Mouse (Mus musculus) Patski (cell line): ENCODE measurements around the gene Sh3d21. TPM values are rescaled to one million over a fixed set of nuclear protein-coding genes. Genes with fewer than 3 reads are reported as not detected.
"Not testable (repeated sequence)": the region's sequence is repeated elsewhere in the genome, so short reads cannot be mapped to it uniquely, and the experiment has no call there.

Experiments
- ATAC-seq: fragments of 100-300 bp; one replicate; pipeline ENCODE4 v1.8.0; 2021
- CTCF ChIA-PET: fragments of 350-600 bp; sonication (Branson Sonifier 250); formaldehyde crosslinking; loops from one replicate; lab custom pipeline; 2022; ENCODE audit warnings: inconsistent platforms; lab: Charles Lee
- POLR2A ChIA-PET: fragments of 350-600 bp; sonication (Branson Sonifier 250); formaldehyde crosslinking; loops from one replicate; lab custom pipeline; 2022; ENCODE audit warnings: antibody characterized with exemption, inconsistent platforms; lab: Charles Lee
- DNase-seq: peaks from one replicate; pipeline ENCODE4 v3.0.0-alpha.2; 2011; ENCODE audit warnings: low read depth, low spot score
- H3K27me3 ChIP-seq: fragments of 371-371 bp; one replicate; pipeline ENCODE4 v1.5.1; 2021
- CTCF ChIP-seq: fragments of 100-300 bp; IDR thresholded peaks from one replicate; pipeline ENCODE4 v1.5.1; 2021
- in situ Hi-C: fragments of 300-500 bp; cut with MboI; formaldehyde crosslinking; loops from 3 replicates; pipeline ENCODE4 v1.11.1; 2018; ENCODE audit warnings: low pct_unique_long_range_greater_than_20kb, mixed read lengths
- polyA plus RNA-seq: library from polyadenylated mRNA; unstranded; gene quantifications from one replicate; pipeline ENCODE4 v1.2.3, GENCODE M21; 2021

Gene Sh3d21
- polyA plus RNA-seq, 1 experiment from 2014 or later: 0.54 TPM

- CTCF ChIA-PET: interaction anchor here (2.9 kb wide), 1 partner anchor 19 kb away, joined by 10 read pairs; no protein-coding TSS in a partner anchor
- H3K27me3 ChIP-seq: no peaks in the 10 kb centered on the region
- POLR2A ChIA-PET: no interaction called here
- in situ Hi-C loops: no loop called here
- ATAC-seq (no peak), DNase-seq (no peak)
- no peak for TF ChIP-seq CTCF
These were observed 36.7 kb upstream of the Sh3d21 start for GRCm38 (mm10) chr4:126200036-126200435.

DNA sequence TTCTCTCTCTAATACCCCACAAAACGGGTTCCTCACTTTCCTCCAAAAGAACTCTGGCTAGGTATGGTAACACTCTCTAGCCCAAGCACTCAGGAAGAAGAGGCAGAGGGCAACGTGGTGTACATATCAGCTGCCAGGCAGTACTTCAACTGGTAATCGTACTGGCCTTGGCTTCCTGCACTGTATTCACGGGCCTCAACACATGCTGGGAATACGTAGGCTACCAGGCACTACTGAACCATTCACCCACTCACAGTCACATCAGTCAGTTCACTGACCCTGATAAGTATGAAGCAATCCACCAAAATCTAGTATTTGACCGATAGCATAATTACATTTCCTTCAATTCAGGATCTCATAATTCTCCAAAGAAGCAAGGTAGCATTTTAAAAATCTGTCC is 36.3 kb upstream of the Sh3d21 start:
- no peak for DNase-seq
- H3K27me3 ChIP-seq: no peaks in the 10 kb centered on the region
- no peak for TF ChIP-seq CTCF
- ChIA-PET POLR2A (no interaction called here), CTCF (interaction anchor here (2.9 kb wide), 1 partner anchor 18 kb away, joined by 10 read pairs; no protein-coding TSS in a partner anchor)
- ATAC-seq: no peak
- in situ Hi-C loops: no loop called here

DNA sequence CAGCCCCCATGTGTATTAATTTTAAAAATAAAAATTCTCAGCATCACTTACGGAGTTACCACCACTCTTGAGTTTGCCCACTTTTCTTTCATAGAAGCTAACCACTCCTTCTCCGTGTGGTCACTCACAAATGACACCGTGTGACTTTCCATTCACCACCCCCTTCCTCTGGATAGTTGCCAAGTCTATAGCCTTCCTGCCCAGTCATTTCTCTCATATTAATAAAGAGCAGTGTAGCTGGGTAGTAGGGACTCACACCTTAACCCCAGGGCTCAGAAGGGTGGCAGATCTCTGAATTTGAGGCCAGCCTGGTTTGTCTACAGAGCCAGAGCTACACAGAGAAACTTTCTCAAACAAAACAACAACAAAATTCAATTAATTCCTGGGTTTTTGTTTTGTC is 34.2 kb upstream of the Sh3d21 start:
- H3K27me3 ChIP-seq: no peaks in the 10 kb centered on the region
- in situ Hi-C loops: no loop called here
- POLR2A ChIA-PET: interaction anchor here (1.0 kb wide), 1 partner anchor 15 kb away, joined by 3 read pairs; no protein-coding TSS in a partner anchor

GRCm38 (mm10) chr4:126194916-126195315 is 31.6 kb upstream of the Sh3d21 start:
- in situ Hi-C loops: no loop called here
- no peaks in the 10 kb centered on the region for H3K27me3 ChIP-seq
- ChIA-PET CTCF (no interaction called here), POLR2A (interaction anchor here (0.8 kb wide), 1 partner anchor 21 kb away, joined by 3 read pairs; no protein-coding TSS in a partner anchor)
- no peak for TF ChIP-seq CTCF
- ATAC-seq (no peak), DNase-seq (no peak)

More for the DNA sequence above, 34.2 kb upstream of the Sh3d21 start:
- no peak for ATAC-seq
- CTCF ChIA-PET: interaction anchor here (1.2 kb wide), 1 partner anchor 8 kb away, joined by 4 read pairs; no protein-coding TSS in a partner anchor
- TF ChIP-seq CTCF: no peak
- DNase-seq: no peak

DNA sequence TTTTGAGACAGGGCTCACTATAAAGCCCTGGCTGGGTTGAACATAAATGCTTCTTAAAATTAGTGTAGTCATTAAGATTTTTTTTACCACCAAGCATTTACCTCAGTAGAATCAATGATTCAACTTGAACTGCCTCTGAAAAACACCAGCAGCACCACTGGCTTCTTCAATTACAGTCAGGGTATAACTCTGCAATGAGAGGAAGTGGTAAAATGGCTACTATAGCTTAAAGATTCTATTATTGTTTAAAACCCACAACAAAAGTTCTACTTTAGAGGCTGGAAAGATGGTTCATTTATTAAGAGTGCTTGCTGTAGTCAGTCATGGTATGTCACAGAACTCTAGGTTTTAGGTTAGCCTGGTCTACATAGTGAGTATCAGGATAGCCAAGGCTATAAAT is 30.9 kb upstream of the Sh3d21 start:
- POLR2A ChIA-PET: no interaction called here
- no peak for TF ChIP-seq CTCF
- CTCF ChIA-PET: no interaction called here
- DNase-seq (no peak), ATAC-seq (no peak)
- H3K27me3 ChIP-seq: no peaks in the 10 kb centered on the region
- in situ Hi-C loops: no loop called here

- in situ Hi-C loops: no loop called here
- DNase-seq: no peak
- ChIA-PET POLR2A (no interaction called here), CTCF (no interaction called here)
- no peak for TF ChIP-seq CTCF
- no peaks in the 10 kb centered on the region for H3K27me3 ChIP-seq
- ATAC-seq: no peak
These were observed 27.3 kb upstream of the Sh3d21 start for GRCm38 (mm10) chr4:126190636-126191035.

DNA sequence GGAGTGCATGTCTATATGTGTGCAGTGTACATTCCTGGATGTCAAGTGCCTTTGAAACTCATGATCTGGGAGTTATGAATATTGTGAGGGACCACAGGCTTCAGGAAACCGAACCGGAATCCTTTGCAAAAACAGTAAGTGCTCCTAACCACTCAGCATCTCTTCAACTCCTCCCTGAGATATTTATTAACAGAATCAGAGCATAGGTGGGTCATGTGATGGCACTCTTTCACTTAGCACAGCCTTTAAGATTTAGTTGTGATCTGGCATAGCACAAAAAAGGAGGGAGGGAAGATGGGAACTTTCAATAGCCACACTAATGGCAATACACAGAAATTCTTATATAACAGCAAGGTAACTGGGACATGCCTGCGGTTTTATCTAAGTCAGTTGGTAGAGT is 23.8 kb upstream of the Sh3d21 start:
- in situ Hi-C loops: no loop called here

DNA sequence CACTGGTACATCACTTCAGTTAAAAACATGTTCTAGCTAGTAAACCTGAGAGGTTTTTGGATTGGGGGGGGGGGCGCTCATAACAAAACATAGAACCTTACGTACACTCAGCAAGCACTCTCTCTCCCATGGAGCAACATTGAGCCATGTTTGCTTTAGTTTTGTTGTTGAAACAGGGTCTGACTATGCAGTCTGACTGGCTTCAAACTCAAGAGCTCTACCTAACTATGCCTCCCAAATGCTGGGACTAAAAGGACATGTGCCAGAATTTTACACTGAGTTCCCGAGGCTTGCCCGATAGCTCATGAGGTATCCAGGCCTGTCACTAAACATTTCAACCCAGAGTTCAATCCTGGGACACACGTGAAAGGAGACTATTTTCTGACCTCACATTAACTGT is 19.7 kb upstream of the Sh3d21 start:
- ATAC-seq (no peak), DNase-seq (no peak)
- ChIA-PET POLR2A (interaction anchor here (0.6 to 1.0 kb wide), 2 partner anchors 14 to 29 kb away, joined by 3 read pairs; no protein-coding TSS in a partner anchor), CTCF (interaction anchor here (0.9 to 1.1 kb wide), 2 partner anchors 9 to 56 kb away, joined by 3 to 4 read pairs; no protein-coding TSS in a partner anchor)
- in situ Hi-C loops: no loop called here
- no peak for TF ChIP-seq CTCF
- H3K27me3 ChIP-seq: no peaks in the 10 kb centered on the region

More for the DNA sequence above, 23.8 kb upstream of the Sh3d21 start:
- DNase-seq: no peak
- ATAC-seq: no peak
- CTCF ChIA-PET: no interaction called here
- POLR2A ChIA-PET: no interaction called here
- TF ChIP-seq CTCF: no peak
- no peaks in the 10 kb centered on the region for H3K27me3 ChIP-seq

- no peak for ATAC-seq
- in situ Hi-C loops: no loop called here
- peak; percentile 73 for TF ChIP-seq CTCF
- no peak for DNase-seq
- POLR2A ChIA-PET: interaction anchor here (0.7 kb wide), 1 partner anchor 81 kb away, joined by 3 read pairs; no protein-coding TSS in a partner anchor
- H3K27me3 ChIP-seq: no peaks in the 10 kb centered on the region
- CTCF ChIA-PET: interaction anchor here (1.3 to 1.6 kb wide), 4 partner anchors 12 to 70 kb away, joined by 4 to 10 read pairs (median 4); no protein-coding TSS in a partner anchor
These were observed 18.1 kb upstream of the Sh3d21 start for GRCm38 (mm10) chr4:126181170-126181957.

- CTCF ChIA-PET, H3K27me3 ChIP-seq, DNase-seq, ATAC-seq, in situ Hi-C loops: not testable (repeated sequence)
- POLR2A ChIA-PET: interaction anchor here (1.4 kb wide), 1 partner anchor 16 kb away, joined by 6 read pairs; no protein-coding TSS in a partner anchor
These were observed 12.7 kb upstream of the Sh3d21 start for GRCm38 (mm10) chr4:126175980-126176379.

DNA sequence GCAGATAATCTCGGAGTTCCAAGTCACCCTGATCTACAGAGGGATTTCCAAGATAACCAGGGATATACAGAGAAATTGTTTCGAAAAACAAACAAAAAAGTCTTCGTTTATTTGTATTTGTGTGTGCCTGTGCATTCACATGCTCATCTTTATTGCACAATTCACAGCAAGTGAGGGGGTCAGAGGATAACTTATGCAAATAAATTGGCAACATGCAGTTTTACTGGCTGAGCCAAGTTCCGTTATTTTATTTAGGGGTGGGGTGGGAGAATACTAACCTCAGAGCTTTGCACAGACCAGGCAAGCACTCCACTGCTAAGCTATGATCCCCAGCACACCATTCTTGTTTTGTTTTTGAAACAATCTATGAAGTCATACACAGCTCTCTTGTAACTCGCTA is 10.5 kb upstream of the Sh3d21 start:
- H3K27me3 ChIP-seq: no peaks in the 10 kb centered on the region
- in situ Hi-C loops: no loop called here
- ChIA-PET POLR2A (interaction anchor here (1.1 kb wide), 1 partner anchor 21 kb away, joined by 3 read pairs; no protein-coding TSS in a partner anchor), CTCF (interaction anchor here (1.0 to 1.5 kb wide), 2 partner anchors 9 to 15 kb away, joined by 4 read pairs; no protein-coding TSS in a partner anchor)
- ATAC-seq (no peak), DNase-seq (no peak)
- TF ChIP-seq CTCF: no peak

- H3K27me3 ChIP-seq, ATAC-seq, POLR2A ChIA-PET, DNase-seq, in situ Hi-C loops, CTCF ChIA-PET: not testable (repeated sequence)
These were observed 7.4 kb upstream of the Sh3d21 start for GRCm38 (mm10) chr4:126170737-126171136.
